Mouse (Mus musculus) Muller cell, postnatal 12 days (primary cell): ENCODE data around the gene Otos.

ENCODE experiments used
- DNase-seq: peaks from one replicate; pipeline ENCODE4 v3.0.0-alpha.2; 2015; ENCODE audit errors: inconsistent ontology term

The Otos gene

DNA sequence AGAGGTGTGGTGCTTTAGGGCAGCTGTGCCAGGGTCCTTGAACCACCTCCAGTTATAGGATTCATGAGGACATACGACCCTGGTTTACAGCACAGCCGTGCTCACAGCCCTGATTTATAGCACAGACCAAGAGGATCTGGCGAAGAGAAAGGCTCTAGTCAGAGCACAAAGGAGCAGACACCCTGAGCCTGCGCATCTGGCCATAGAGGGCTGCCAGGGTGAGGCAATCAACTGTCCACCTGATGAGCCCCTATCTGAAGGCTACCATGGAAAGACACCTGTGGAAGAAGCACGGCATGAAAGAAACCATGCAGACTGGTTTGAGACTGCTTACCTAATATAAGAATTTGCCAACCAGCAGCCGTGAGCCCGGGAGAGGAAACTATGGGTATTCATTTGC, 2.0 kb downstream of the Otos start:
- no peak for DNase-seq

DNA sequence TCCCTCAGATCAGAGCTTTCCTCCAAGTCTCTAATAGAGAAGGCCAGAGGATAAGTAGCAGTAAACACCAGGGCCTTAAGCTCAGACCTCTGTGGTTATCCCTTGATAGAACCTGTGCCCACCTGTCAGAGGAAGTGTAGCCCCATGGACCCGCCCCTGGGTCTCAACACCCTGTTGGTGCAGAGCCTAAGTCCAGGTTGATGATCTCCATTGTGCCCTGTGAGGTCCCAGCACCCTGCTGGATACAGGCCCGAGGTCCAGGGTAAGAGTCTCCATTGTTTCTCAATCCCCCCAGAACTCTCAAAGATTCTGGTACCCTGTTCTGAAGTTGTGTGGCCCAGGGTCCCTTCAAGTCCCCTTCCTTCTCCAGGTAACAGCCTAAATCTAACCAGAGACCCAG, 2.5 kb downstream of the Otos start:
- no peak for DNase-seq

- no peak for DNase-seq
Observed at GRCm38 (mm10) chr1:92644916-92645315, 3.7 kb downstream of the Otos start.

GRCm38 (mm10) chr1:92643691-92644090, 5.0 kb downstream of the Otos start:
- no peak for DNase-seq

GRCm38 (mm10) chr1:92641514-92642272, 6.9 kb downstream of the Otos start, which contains the start of gene Cops9:
Cops9 (minus strand) TSS chr1:92641985.
- DNase-seq = peak; percentile 93

GRCm38 (mm10) chr1:92640393-92640792, 8.2 kb downstream of the Otos start:
- no peak for DNase-seq

DNA sequence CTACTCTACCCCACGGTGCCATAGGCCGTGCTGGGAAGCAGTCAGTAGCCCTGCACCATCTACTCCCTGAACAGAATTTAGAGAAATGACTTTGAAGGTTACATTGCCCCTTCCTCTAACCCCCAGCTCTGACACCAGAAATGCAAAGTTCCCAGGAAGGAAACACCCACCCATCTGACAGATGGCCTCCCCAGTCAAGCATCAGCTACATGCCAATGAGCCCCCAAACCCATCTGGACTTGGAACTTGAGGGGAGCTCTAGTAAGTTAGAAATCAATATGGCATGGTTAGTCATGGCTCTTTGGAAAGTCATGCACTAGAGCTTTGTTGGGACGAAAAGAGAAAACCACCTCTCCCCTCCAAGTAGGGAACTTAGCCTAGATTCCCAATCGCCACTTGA, 9.9 kb downstream of the Otos start:
- no peak for DNase-seq

DNA sequence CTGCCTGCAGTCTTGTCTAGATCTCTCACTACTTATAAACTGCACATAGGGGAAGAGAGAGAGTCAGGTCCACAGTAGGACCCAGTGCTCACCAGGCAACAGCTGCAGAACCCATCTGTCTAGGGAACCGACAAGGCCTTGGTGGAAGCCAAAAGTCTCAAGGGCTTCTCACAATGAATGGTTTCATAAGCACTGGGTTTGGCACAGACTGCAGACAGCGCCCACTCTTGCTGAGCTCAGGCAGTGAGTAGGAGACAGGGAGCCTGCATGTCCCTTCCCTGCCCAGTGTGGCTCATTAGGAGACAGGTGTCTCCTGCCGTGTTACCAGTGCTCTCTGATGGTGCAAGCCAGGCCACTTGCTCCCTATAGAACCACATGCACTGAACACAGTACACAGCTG, 10.5 kb downstream of the Otos start:
- DNase-seq = no peak

- DNase-seq = no peak
Observed at GRCm38 (mm10) chr1:92637501-92638172, 11.0 kb downstream of the Otos start.

DNA sequence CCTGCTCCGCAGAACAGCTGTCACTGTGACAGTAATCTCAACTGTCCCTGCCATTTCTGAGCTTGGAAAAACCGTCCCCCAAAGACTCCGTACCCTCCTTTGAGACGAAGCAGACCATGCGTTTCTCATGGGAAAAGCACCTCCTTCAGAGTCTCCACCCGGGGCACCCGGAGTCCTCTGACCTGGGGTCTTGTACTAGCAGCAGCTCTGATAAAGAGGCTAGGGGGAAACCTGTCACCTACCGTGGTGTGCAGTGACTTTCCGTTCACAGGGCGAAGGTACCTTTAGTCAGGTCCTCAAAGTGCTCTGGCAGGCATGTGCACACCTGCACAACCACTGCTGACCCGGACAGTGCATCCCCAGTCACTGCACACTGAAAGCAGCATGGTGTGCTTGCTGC, 12.0 kb downstream of the Otos start:
- DNase-seq = no peak

GRCm38 (mm10) chr1:92636015-92636414, 12.6 kb downstream of the Otos start:
- DNase-seq = no peak

DNA sequence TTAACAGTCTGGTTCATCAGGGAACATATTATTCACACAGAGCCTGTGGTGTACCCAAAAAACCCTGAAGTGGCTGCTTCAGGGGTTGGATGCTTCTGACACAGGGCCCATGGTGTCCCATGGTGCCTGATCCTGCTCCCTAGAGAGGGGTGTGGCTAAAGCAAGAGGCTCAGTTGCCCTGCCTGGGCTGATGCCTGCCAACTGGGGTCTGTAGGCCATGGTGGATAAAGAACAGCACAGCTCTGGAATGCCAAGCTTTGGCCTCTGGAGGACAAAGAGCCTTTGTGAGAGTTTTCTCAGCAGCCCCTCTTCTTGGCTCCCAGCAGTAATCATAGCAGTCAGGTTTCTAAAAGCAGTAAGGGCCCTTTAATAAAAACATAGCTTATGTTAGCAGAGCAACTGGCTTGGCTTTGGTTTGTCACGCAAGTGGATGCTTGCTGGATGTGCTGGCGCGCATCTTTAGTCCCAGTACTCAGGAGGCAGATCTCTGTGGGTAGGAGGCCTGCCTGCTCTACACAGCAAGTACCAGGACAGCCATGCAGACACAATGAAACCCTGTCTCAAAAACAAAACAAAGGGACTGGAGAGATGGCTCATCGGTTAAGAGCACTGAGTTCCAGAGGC, 13.6 kb downstream of the Otos start:
- peak; percentile 89 for DNase-seq

DNA sequence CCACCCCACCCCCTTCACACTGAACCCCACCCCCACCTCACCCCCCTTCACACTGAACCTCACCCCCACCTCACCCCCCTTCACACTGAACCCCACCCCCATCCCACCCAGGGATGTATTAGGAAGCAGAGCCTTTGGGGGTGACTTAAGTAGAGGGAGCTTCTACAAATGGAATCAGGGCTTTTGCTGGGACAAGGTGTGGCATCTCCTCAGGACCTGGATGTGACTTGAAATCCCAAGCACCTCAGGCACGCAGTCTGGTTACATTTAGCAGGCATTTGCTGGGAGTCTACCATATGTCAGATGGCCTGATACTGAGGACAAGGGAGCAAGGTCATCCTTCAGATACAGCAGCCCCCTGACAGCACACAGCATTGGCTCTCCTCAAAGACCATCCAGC, 14.1 kb downstream of the Otos start:
- no peak for DNase-seq

DNA sequence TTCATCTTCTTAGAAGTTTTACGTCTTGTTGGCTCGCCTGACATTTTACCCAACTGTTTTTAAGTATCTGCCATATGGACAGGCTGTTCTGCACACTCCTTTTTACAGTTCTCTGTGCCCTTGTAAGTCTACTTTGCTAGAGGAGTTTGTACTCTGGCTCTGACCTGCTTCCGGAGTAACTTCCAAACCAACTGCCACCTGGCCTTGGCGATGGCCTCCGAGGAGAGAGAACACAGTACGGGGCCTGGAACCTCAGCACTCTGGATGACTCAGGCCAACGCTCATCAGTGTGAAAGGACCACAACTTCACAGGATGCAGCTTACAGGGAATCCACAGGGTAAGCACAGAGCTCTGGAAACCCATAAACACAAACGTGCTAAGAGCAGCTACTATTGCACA, 14.9 kb downstream of the Otos start:
- DNase-seq = no peak

- DNase-seq = no peak
Observed at GRCm38 (mm10) chr1:92632948-92633347, 15.7 kb downstream of the Otos start.

DNA sequence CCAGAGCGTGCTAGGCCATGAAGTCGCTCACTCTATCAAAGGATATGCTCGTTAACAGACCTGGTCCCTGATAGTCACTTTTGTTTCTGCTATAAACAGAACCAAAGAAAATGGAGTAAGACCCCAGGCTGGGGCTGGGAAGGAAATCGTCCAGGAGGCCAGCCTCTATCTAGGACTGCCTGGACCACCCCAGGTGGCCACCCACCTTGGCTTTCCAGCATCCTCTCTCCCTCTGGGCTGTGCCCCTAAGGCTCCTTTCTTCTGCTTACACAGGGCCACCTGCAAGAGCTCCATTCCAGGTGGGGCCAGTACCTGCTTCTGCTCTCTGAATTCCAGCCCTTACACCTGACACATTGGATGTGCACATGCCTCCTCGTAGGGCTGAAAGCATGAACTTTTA, 16.4 kb downstream of the Otos start:
- no peak for DNase-seq

GRCm38 (mm10) chr1:92628227-92628626, 20.4 kb downstream of the Otos start:
- DNase-seq = peak; percentile 29

GRCm38 (mm10) chr1:92618360-92618759, 30.3 kb downstream of the Otos start:
- DNase-seq = no peak

DNA sequence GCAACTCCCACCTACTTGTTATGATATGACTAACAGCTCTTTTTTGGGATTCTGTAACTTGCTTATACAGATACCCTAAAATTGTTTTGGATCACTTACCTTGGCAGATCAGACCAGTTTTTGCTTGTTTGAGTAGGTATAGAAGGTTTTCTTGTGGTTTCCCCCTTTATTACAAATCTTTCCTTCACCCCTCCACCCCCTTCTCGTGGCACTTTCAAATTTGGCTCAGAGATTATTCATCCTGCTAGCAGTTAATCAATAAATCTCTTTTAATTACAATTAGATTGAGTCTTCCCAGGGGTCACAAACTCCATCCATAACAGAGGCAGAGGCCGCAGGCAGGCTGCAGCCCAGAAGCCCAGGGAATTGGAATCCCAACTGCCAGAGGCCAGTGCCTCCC, 31.2 kb downstream of the Otos start, which contains the start of gene Olfr12:
Olfr12 (plus strand) TSS at position 301 of the 400 bp plus-strand sequence.
- DNase-seq = no peak

- DNase-seq = peak; percentile 69
Observed at GRCm38 (mm10) chr1:92616046-92616445, 32.6 kb downstream of the Otos start.

DNA sequence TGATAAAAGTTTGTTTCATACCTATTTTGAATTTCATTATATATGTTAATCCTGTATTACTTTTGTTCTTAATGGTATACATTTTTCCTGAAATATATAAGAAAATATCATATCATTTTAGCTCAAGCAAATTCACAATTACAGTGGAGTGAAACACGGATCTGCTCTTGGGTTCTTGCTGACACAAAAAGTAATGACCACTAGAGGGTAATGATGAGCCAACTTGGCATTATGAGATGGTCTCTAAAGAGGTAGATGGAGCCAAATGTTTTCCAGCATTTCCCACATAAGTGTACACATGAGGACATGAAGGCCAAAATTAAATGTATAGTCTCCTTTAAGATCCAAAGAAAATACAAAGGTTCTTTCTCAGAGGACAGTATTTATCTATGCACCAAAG, 34.1 kb downstream of the Otos start:
- DNase-seq = peak; percentile 36

DNA sequence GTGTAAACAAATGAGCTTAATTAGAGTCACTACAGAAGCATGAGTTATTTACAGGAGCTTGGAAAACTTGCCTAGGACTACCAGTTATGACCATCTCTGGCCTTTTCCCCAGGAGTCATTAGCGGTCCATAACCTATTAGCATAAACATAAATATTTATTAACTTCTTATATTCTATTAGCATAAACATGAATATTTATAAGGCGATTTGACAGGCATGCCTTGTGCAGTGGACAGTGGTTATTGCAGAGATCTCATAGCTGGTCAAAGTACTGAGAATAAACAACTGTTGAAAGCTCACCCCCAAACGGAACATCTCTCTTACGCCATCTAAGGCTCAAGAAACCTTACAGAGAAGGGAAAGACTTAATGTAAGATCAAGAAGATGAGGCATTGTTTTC, 35.5 kb downstream of the Otos start:
- DNase-seq = no peak

GRCm38 (mm10) chr1:92611008-92611407, 37.6 kb downstream of the Otos start:
- no peak for DNase-seq
